Mouse (Mus musculus) kidney, adult 2 months (tissue): ENCODE data around the gene Thsd7a. TPM values are rescaled to one million over a fixed set of nuclear protein-coding genes. Genes with fewer than 3 reads are reported as not detected.

Experiments
- DNase-seq: peaks from one replicate; pipeline ENCODE4 v3.0.0; 2021
- H3K27ac ChIP-seq: fragments of 200-500 bp; 2 replicates; pipeline ENCODE4 v1.5.1; 2012; ENCODE audit warnings: low read depth, low read length, control low read depth, inconsistent platforms; ENCODE audit not compliant: insufficient read depth
- H3K27me3 ChIP-seq: fragments of 200-500 bp; replicated peaks from 2 replicates; pipeline ENCODE4 v1.6.1; 2012; ENCODE audit warnings: mild to moderate bottlenecking, moderate library complexity, low read length, inconsistent platforms; ENCODE audit not compliant: control insufficient read depth, insufficient read depth
- H3K36me3 ChIP-seq: fragments of 200-500 bp; 2 replicates; pipeline ENCODE4 v1.6.1; 2012; ENCODE audit warnings: mild to moderate bottlenecking, moderate library complexity, low read length, inconsistent platforms; ENCODE audit not compliant: control insufficient read depth, insufficient read depth
- H3K4me1 ChIP-seq: fragments of 200-500 bp; 2 replicates; pipeline ENCODE4 v1.6.1; 2011; ENCODE audit warnings: low read length; ENCODE audit not compliant: control insufficient read depth, insufficient read depth
- H3K4me3 ChIP-seq: fragments of 200-500 bp; 2 replicates; pipeline ENCODE4 v1.5.1; 2011; ENCODE audit warnings: mild to moderate bottlenecking, low read depth, low read length, control low read depth; ENCODE audit not compliant: insufficient read depth
- CTCF ChIP-seq: fragments of 200-500 bp; conservative IDR thresholded peaks from 2 replicates; pipeline ENCODE4 v1.5.1; 2011; ENCODE audit warnings: low read depth, mild to moderate bottlenecking, control low read depth, low read length, moderate library complexity, mixed read lengths; ENCODE audit not compliant: insufficient read depth, insufficient read length
- POLR2A ChIP-seq: fragments of 200-500 bp; IDR thresholded peaks from one replicate; pipeline ENCODE4 v1.6.1; 2011; ENCODE audit warnings: low read depth, low read length, control low read depth
- WGBS: fragments of 180-500 bp; shearing (Covaris S2); methylation state at CpG from one replicate; pipeline ENCODE4 v1.1.7; 2018; 5-methylcytosine and 5-hydroxymethylcytosine counted together
- polyA plus RNA-seq: library from polyadenylated mRNA; depleted of rRNA; stranded (reverse); fragments of >200 nt; gene quantifications from 2 replicates; pipeline ENCODE4 v1.2.3, GENCODE M21; 2012

Gene Thsd7a
- polyA plus RNA-seq, 1 experiment: 5.7 TPM

DNA sequence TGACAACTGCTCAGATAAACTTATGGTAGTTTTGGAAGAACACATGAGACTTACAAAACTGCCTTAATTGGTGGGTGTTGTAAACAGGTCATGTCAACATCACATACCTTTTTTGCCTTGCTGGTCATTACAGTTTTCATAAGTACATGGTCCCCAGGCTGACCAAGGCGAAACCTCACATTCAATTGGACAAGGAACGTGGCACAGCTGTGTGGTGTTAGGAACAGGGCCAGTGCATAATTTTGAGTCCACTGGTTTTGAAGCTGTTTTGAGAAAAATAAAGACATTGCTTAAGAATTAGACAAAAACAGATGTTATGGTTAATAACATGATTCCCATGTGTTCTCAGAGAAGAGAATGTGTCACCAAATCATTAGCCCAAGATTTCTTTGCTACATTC, 278.3 kb downstream of the Thsd7a start:
- Histone ChIP-seq H3K27ac (no peak overlapping the region), H3K36me3 (no peaks in the 10 kb centered on the region), H3K27me3 (no peaks in the 10 kb centered on the region), H3K4me1 (no peaks in the 10 kb centered on the region), H3K4me3 (no peak overlapping the region)
- no peak for DNase-seq
- 78% methylated on average over 2 of the region's 2 CpGs for WGBS
- TF ChIP-seq POLR2A (no peak), CTCF (no peak)

DNA sequence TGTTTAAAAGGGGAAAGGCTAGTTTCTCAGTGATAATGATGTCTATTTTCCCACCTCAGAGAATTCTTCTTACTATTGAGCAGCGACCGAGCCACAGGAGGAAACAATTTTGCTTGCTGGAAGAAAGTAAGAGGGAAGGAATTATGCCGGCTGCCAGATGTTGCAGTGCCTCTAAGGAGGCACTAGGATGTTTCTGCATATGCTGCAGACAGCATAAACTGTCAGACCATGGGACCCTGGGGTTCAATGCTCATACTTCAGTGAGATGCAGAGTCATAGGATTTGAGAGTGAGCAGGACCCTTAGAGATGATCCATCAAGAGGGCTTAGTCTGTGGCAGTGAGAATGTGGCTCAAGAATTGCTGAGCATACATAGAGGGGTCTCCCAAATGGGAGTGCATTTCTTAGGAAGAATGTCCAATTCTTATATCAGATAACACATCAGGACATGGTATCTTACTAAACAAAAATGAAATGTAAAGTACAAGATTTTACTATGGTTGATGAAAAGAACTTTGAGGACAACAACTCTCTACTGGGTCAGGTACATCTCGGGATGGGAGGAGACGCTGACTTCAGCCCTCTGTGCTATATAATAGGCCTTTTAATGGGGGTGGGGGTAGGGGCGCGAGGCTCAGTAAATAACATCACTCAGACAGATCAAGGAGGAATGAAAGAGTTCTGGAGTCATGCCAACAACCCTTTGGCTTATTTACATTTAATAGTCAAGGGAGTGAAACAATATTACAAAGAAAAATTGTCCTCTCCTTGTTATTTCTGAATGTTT, 281.7 kb downstream of the Thsd7a start:
- WGBS: 64% methylated on average over 7 of the region's 7 CpGs
- DNase-seq: no peak
- no peak for TF ChIP-seq POLR2A
- TF ChIP-seq CTCF: no peak

DNA sequence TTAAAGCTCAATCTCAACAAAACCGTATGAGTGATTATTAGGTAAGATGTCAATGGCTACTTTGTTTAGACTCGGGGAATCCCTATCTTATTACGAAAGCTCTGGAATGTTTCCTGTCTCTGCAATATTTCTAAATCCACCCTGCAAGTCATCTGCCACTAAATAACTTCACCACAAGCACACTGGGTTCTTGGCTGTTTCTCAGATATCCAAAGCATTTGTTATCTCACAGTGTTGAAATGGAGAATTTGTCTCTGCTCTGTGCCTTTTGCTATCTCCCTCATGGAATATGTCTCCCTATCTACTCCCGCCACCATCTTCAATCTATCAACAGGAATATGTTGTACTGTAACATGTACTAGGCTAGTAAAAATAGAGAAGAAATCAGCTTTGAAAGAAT, 290.4 kb downstream of the Thsd7a start:
- Histone ChIP-seq H3K4me3 (no peak overlapping the region), H3K27ac (no peak overlapping the region), H3K36me3 (no peaks in the 10 kb centered on the region), H3K4me1 (no peaks in the 10 kb centered on the region), H3K27me3 (no peaks in the 10 kb centered on the region)
- no peak for TF ChIP-seq POLR2A
- no peak for TF ChIP-seq CTCF
- WGBS: 83% methylated on average over 4 of the region's 4 CpGs
- peak; percentile 27 for DNase-seq

More for the DNA sequence above, 281.7 kb downstream of the Thsd7a start:
- Histone ChIP-seq H3K4me1 (no peaks in the 10 kb centered on the region), H3K4me3 (no peak overlapping the region), H3K36me3 (no peaks in the 10 kb centered on the region), H3K27ac (no peak overlapping the region), H3K27me3 (no peaks in the 10 kb centered on the region)

DNA sequence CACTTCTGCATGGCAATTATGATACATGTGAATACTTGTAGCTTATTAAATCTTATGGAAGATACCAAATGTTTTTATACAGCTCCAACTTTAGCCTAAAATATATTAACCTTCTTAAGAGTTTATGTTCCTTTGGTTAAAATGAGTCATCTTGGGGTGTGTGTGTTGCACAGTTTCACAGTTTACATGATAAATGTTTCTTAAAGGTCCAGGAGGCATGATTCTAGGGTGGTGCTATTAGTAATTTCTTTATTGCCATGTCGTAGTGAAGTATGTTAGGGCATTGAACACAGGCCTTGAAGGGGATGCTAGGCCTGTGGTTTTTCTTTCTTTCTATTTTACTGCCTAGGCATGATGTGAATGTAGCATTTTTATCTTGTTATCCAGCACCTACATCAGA, 291.8 kb downstream of the Thsd7a start:
- no peaks in the 10 kb centered on the region for H3K36me3 ChIP-seq
- H3K4me3 ChIP-seq: no peak overlapping the region
- no peak for DNase-seq
- no peaks in the 10 kb centered on the region for H3K4me1 ChIP-seq
- 78% methylated on average over 1 of the region's 1 CpGs for WGBS
- TF ChIP-seq POLR2A (no peak), CTCF (no peak)
- no peaks in the 10 kb centered on the region for H3K27me3 ChIP-seq
- no peak overlapping the region for H3K27ac ChIP-seq

DNA sequence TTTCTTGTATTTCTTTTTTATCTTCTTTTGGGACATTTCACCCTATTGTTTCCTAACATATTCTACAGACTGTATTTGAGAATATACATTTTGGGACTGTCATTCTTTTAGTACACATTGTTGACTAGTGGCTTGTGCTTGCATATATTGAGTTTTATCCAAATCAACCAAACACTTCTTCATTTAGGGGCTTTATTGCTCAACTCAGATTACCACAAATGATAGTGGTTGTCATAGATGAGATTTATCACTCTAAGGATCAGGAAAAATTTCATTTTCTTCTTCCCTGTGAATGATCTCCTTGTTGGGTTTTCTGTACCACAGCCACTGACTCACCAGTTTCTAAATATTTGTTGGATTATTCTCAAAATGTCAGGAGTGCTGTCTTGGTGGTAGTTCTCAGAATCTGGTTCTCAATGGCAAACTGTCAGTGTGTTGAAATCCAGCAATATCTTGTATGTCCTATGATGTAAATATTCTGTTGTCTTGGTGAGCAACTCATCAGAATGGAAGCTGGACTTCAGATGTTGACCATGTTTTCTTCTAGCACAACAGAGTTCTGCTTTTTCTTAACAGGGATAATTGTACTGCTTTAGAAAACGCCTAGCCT, 294.2 kb downstream of the Thsd7a start:
- TF ChIP-seq CTCF: no peak
- TF ChIP-seq POLR2A: no peak
- H3K27ac ChIP-seq: no peak overlapping the region
- H3K27me3 ChIP-seq: no peaks in the 10 kb centered on the region
- no peak for DNase-seq
- no peaks in the 10 kb centered on the region for H3K4me1 ChIP-seq
- no peak overlapping the region for H3K4me3 ChIP-seq
- 86% methylated on average over 1 of the region's 1 CpGs for WGBS
- no peaks in the 10 kb centered on the region for H3K36me3 ChIP-seq

DNA sequence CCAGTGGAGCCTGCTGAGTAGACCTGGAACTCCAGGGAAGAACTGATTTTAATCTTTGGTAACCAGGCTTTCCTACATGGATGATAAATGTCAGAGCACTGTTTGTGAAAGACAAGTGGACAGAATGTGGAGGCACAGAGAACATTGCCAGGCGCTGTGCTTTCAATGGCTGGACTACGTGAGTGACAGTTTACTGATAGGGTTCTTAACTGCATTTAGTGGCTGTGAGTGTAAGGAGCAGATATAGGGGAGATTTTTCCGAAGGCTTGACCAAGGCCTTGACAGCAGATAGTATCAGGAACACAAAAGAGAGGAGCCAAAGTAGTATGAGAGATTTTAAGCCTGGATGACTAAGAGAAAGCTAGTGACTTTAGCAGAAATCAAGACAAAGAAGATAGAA, 295.1 kb downstream of the Thsd7a start:
- WGBS: 85% methylated on average over 3 of the region's 3 CpGs
- H3K4me3 ChIP-seq: no peak overlapping the region

DNA sequence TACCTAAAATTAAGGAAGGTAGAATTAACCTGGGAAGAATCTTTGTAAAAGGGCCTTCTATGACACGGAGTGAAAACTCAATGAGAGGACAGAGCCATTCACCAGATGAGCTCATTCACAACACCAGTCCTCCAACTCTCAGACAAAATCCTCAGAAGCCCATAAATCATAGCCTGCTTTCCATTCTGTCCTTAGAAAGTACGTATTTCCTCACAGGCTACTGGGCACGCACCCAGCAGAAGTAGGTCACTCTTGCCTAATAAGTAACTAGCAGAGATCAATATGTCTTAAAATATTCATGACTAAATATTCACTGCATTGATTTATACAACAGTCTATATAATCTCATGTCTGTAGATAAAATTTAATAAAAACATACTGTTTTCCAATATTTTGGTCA, 300.4 kb downstream of the Thsd7a start:
- no peak overlapping the region for H3K27ac ChIP-seq
- TF ChIP-seq POLR2A: no peak
- no peak for TF ChIP-seq CTCF
- no peaks in the 10 kb centered on the region for H3K27me3 ChIP-seq
- no peak overlapping the region for H3K4me3 ChIP-seq
- DNase-seq: peak; percentile 60
- H3K36me3 ChIP-seq: no peaks in the 10 kb centered on the region
- no peaks in the 10 kb centered on the region for H3K4me1 ChIP-seq
- WGBS: 38% methylated on average over 3 of the region's 3 CpGs

More for the DNA sequence above, 295.1 kb downstream of the Thsd7a start:
- Histone ChIP-seq H3K27me3 (no peaks in the 10 kb centered on the region), H3K36me3 (no peaks in the 10 kb centered on the region), H3K27ac (no peak overlapping the region), H3K4me1 (no peaks in the 10 kb centered on the region)
- TF ChIP-seq POLR2A (no peak), CTCF (no peak)
- no peak for DNase-seq
